Mouse (Mus musculus) heart, embryonic 11.5 days (tissue): ENCODE measurements around the gene Sh3gl1. TPM values are rescaled to one million over a fixed set of nuclear protein-coding genes. Genes with fewer than 3 reads are reported as not detected.
A peak's percentile ranks its signal among the peaks of the same experiment; 100 is the strongest.
"Not testable (repeated sequence)": the region's sequence is repeated elsewhere in the genome, so short reads cannot be mapped to it uniquely, and the experiment has no call there.

Experiments used
- ATAC-seq: fragments of 200-750 bp; cut with Nextera tagmentation; replicated peaks from 2 replicates; pipeline ENCODE4 v1.8.0; 2017; ENCODE audit warnings: moderate library complexity; ENCODE audit not compliant: insufficient number of reproducible peaks, low FRiP score, low TSS enrichment
- H3K27ac ChIP-seq: fragments of 300-500 bp; sonication (generic); 2 replicates; pipeline ENCODE4 v1.5.1; 2014; ENCODE audit warnings: mild to moderate bottlenecking, low read depth, low read length
- H3K27me3 ChIP-seq: fragments of 300-500 bp; sonication (generic); 2 replicates; pipeline ENCODE4 v1.6.1; 2014; ENCODE audit warnings: mild to moderate bottlenecking, low read length, mixed read lengths; ENCODE audit not compliant: control insufficient read depth, insufficient read depth
- H3K36me3 ChIP-seq: fragments of 300-500 bp; sonication (generic); 2 replicates; pipeline ENCODE4 v1.6.1; 2014; ENCODE audit warnings: mild to moderate bottlenecking, low read length, moderate library complexity, mixed read lengths; ENCODE audit not compliant: control insufficient read depth, insufficient read depth
- H3K4me1 ChIP-seq: fragments of 300-500 bp; sonication (generic); 2 replicates; pipeline ENCODE4 v1.6.1; 2014; ENCODE audit warnings: low read length; ENCODE audit not compliant: control insufficient read depth, insufficient read depth
- H3K4me2 ChIP-seq: fragments of 300-500 bp; sonication (generic); 2 replicates; pipeline ENCODE4 v1.6.1; 2014; ENCODE audit warnings: mild to moderate bottlenecking, moderate library complexity
- H3K4me3 ChIP-seq: fragments of 300-500 bp; sonication (generic); 2 replicates; pipeline ENCODE4 v1.5.1; 2014; ENCODE audit warnings: low read depth, low read length
- H3K9ac ChIP-seq: fragments of 300-500 bp; sonication (generic); 2 replicates; pipeline ENCODE4 v1.6.1; 2014; ENCODE audit warnings: mild to moderate bottlenecking, low read depth, low read length, moderate library complexity
- H3K9me3 ChIP-seq: fragments of 300-500 bp; sonication (generic); replicated peaks from 2 replicates; pipeline ENCODE4 v1.6.1; 2016; ENCODE audit warnings: low read length; ENCODE audit not compliant: control insufficient read depth
- WGBS: fragments of 180-500 bp; shearing (Covaris S2); extraction: QIAGEN DNeasy Blood & Tissue Kit; methylation state at CpG from one replicate; pipeline ENCODE4 v1.1.7; 2014; ENCODE audit not compliant: insufficient replicate concordance; 5-methylcytosine and 5-hydroxymethylcytosine counted together
- polyA plus RNA-seq: library from polyadenylated mRNA; unstranded; fragments of >200 nt; fragmentation: Nextera tagmentation; extraction: Ambion mirVana; gene quantifications from 2 replicates; pipeline ENCODE4 v1.2.1, GENCODE M21; 2014

The Sh3gl1 gene
- 89.9 and 90.6 TPM in 2 replicates for polyA plus RNA-seq

- Histone ChIP-seq H3K4me2 (peak within 1 kb of the TSS; percentile 82), H3K4me1 (peaks cover 15% of the 10 kb centered on the region), H3K4me3 (peak within 1 kb of the TSS; percentile 90), H3K27ac (peak within 1 kb of the TSS; percentile 92), H3K27me3 (no peaks in the 10 kb centered on the region), H3K9me3 (no peaks in the 10 kb centered on the region), H3K36me3 (peaks cover 2% of the 10 kb centered on the region; the same call in 1 of the 2 replicates), H3K9ac (peak within 1 kb of the TSS; percentile 95)
- ATAC-seq, result peak; percentile 88
- under 1% methylated on average over 74 of the region's 74 CpGs for WGBS
Measured at GRCm38 (mm10) chr17:56036176-56036900, at the start of gene Sh3gl1. TSS of gene Sh3gl1 (minus strand) at chr17:56036635.

GRCm38 (mm10) chr17:56080781-56081585 lies 44.5 kb upstream of the Sh3gl1 start:
- H3K27ac ChIP-seq, result 0 out of 2 replicates have a peak overlapping the region, but pooled peaks have one; percentile 8
- H3K4me1 ChIP-seq, result peaks cover 15% of the 10 kb centered on the region
- no peaks in the 10 kb centered on the region for H3K27me3 ChIP-seq
- peak overlapping the region; percentile 86 for H3K4me2 ChIP-seq
- peaks cover 17% of the 10 kb centered on the region for H3K36me3 ChIP-seq
- no peak for ATAC-seq
- peak overlapping the region; percentile 77 for H3K4me3 ChIP-seq
- H3K9ac ChIP-seq, result peak overlapping the region; percentile 79
- WGBS, result 13% methylated on average over 8 of the region's 8 CpGs
- H3K9me3 ChIP-seq, result no peaks in the 10 kb centered on the region

GRCm38 (mm10) chr17:56079921-56080320 lies 43.5 kb upstream of the Sh3gl1 start:
- Histone ChIP-seq H3K4me1 (peaks cover 19% of the 10 kb centered on the region), H3K4me2 (peak overlapping the region; percentile 86), H3K36me3 (peaks cover 13% of the 10 kb centered on the region; the same call in 1 of the 2 replicates), H3K27ac (peak overlapping the region; percentile 46; the same call in 1 of the 2 replicates), H3K9me3 (no peaks in the 10 kb centered on the region), H3K27me3 (no peaks in the 10 kb centered on the region), H3K9ac (peak overlapping the region; percentile 79), H3K4me3 (peak overlapping the region; percentile 77)
- no peak for ATAC-seq
- under 1% methylated on average over 11 of the region's 11 CpGs for WGBS

- Histone ChIP-seq H3K9me3 (no peaks in the 10 kb centered on the region), H3K9ac (peak within 1 kb of the TSS; percentile 79), H3K4me1 (peaks cover 19% of the 10 kb centered on the region), H3K4me3 (peak within 1 kb of the TSS; percentile 77), H3K27ac (peak within 1 kb of the TSS; percentile 46), H3K36me3 (peaks cover 13% of the 10 kb centered on the region; the same call in 1 of the 2 replicates), H3K4me2 (peak within 1 kb of the TSS; percentile 86), H3K27me3 (no peaks in the 10 kb centered on the region)
- ATAC-seq, result peak; percentile 92
- WGBS, result under 1% methylated on average over 61 of the region's 61 CpGs
Measured at GRCm38 (mm10) chr17:56078880-56079795, 42.7 kb upstream of the Sh3gl1 start, which contains the start of gene Hdgfl2. TSS of gene Hdgfl2 (plus strand) at chr17:56079634.

- Histone ChIP-seq H3K4me1 (peaks cover 24% of the 10 kb centered on the region), H3K4me2 (peak overlapping the region; percentile 55), H3K27ac (peak overlapping the region; percentile 32), H3K36me3 (peaks cover 11% of the 10 kb centered on the region; the same call in 1 of the 2 replicates), H3K4me3 (peak overlapping the region; percentile 26)
- not testable (repeated sequence) for H3K27me3 ChIP-seq, H3K9me3 ChIP-seq, H3K9ac ChIP-seq, ATAC-seq
- 62% methylated on average over 9 of the region's 9 CpGs for WGBS
Measured at GRCm38 (mm10) chr17:56078361-56078760, 41.9 kb upstream of the Sh3gl1 start.

- H3K27me3 ChIP-seq, result no peaks in the 10 kb centered on the region
- 81% methylated on average over 5 of the region's 5 CpGs for WGBS
- no peak overlapping the region for H3K27ac ChIP-seq
- no peak overlapping the region for H3K9ac ChIP-seq
- no peak overlapping the region for H3K4me3 ChIP-seq
- no peak overlapping the region for H3K4me2 ChIP-seq
- H3K9me3 ChIP-seq, result no peaks in the 10 kb centered on the region
- H3K36me3 ChIP-seq, result peaks cover 4% of the 10 kb centered on the region; the same call in 1 of the 2 replicates
- no peak for ATAC-seq
- peaks cover 24% of the 10 kb centered on the region for H3K4me1 ChIP-seq
Measured at GRCm38 (mm10) chr17:56077523-56077922, 41.1 kb upstream of the Sh3gl1 start.

- Histone ChIP-seq H3K27me3 (no peaks in the 10 kb centered on the region), H3K9me3 (no peaks in the 10 kb centered on the region), H3K9ac (peak within 1 kb of the TSS; percentile 85), H3K4me2 (peak within 1 kb of the TSS; percentile 67), H3K27ac (peak within 1 kb of the TSS; percentile 98), H3K36me3 (peaks cover 18% of the 10 kb centered on the region), H3K4me1 (peaks cover 9% of the 10 kb centered on the region), H3K4me3 (peak within 1 kb of the TSS; percentile 84)
- WGBS, result under 1% methylated on average over 35 of the region's 35 CpGs
- peak; percentile 50 for ATAC-seq
Measured at GRCm38 (mm10) chr17:56074827-56075208, 38.4 kb upstream of the Sh3gl1 start, which contains the start of gene Ubxn6. TSS of gene Ubxn6 (minus strand) at chr17:56075028.
